11 mouse cellular contexts compared by ENCODE assay signal in genomic region chr19:4420153-4420910, GRCm38 (mm10). TPM values are rescaled to one million over a fixed set of nuclear protein-coding genes. Genes with fewer than 3 reads are reported as not detected.
DNase-seq lines count a peak whose midpoint lies in the region; ATAC-seq and TF ChIP-seq lines count a peak whose summit lies in the region.
"Had no signal": no experiment of that assay in that cellular context is flagged by ENCODE, and none has a peak within 500 bp of the region (broad histone marks: within the 10 kb centered on the region; RNA-seq: fewer than 3 reads in every experiment).

No protein-coding gene starts in this region.

- peak; percentile 26 for DNase-seq in kidney, adult 18-20 months
- no peak for DNase-seq in kidney, postnatal 4 days
- peak; percentile 78 for DNase-seq in adipocyte (ENCODE audit: low spot score)
- peak; percentile 70 to 76 for DNase-seq in cerebellum, adult 2 months
- DNase-seq in left cerebral cortex, postnatal 36 days (ENCODE audit: low spot score in 2 of 2): no peak
- DNase-seq in embryo, embryonic 10 days (ENCODE audit: low spot score): no peak

- no peak overlapping the region for H3K4me3 ChIP-seq in cerebellum, adult 2 months (replicated peaks; ENCODE audit: insufficient read depth, low read depth, low read length)
- H3K4me3 ChIP-seq: embryonic facial prominence, embryonic 13.5 days; limb, embryonic 13.5 days had no signal

- 14% methylated on average over 8 of the region's 8 CpGs for WGBS in cerebellum, adult 2 months

- H3K4me1 ChIP-seq in cerebellum, adult 2 months (ENCODE audit: control insufficient read depth, insufficient read depth, low read length): peaks cover 13% of the 10 kb centered on the region
- H3K4me1 ChIP-seq: embryonic facial prominence, embryonic 13.5 days; limb, embryonic 13.5 days had no signal

- peak; percentile 40; the same call in 1 of the 2 replicates for ATAC-seq in megakaryocyte, adult 5-6 weeks (ENCODE audit: poor library complexity, severe bottlenecking)
- ATAC-seq in monocyte, adult 5-6 weeks (replicated peaks; ENCODE audit: insufficient number of reproducible peaks, low FRiP score, low TSS enrichment, poor library complexity, severe bottlenecking): no peak

- no peak for TF ChIP-seq CTCF in cerebellum, adult 2 months (IDR thresholded peaks at IDR 0.05; ENCODE audit: borderline replicate concordance, insufficient read depth, low read depth, low read length)

- no peak for TF ChIP-seq POLR2A in cerebellum, adult 2 months (IDR thresholded peaks at IDR 0.05; ENCODE audit: borderline replicate concordance, insufficient read depth, low read length)

- intact Hi-C loops in left cerebral cortex, postnatal 36 days (cut with DNase I): no loop called here

- H3K27ac ChIP-seq in cerebellum, adult 2 months (ENCODE audit: insufficient read depth, low read length): no peak overlapping the region
- H3K27ac ChIP-seq: embryonic facial prominence, embryonic 13.5 days; limb, embryonic 13.5 days had no signal

- no peaks in the 10 kb centered on the region for H3K27me3 ChIP-seq in cerebellum, adult 2 months (ENCODE audit: control insufficient read depth, insufficient read depth, low read length)
- H3K27me3 ChIP-seq: embryonic facial prominence, embryonic 13.5 days; limb, embryonic 13.5 days had no signal

RNA-seq across cellular contexts. Expression of gene Rhod, which starts 18.9 kb away (rescaled TPM):
- polyA plus RNA-seq in cerebellum, adult 2 months (2012; rRNA removed): 9.9 and 10.5 TPM in 2 replicates
- not detected in 2 replicates for total RNA-seq in megakaryocyte, adult 5-6 weeks (2015)
- not detected in 2 replicates for total RNA-seq in megakaryocyte, adult 5-6 weeks (2017)
- total RNA-seq in left cerebral cortex, postnatal 36 days (2021): under 1 TPM; 0.32 to 0.86 TPM
- total RNA-seq in monocyte, adult 5-6 weeks (2017): not detected in 3 replicates

RNA-seq across cellular contexts. Expression of gene Kdm2a, which starts 22.2 kb away (rescaled TPM):
- polyA plus RNA-seq in cerebellum, adult 2 months (2012; rRNA removed): 87.1 and 90.4 TPM in 2 replicates
- 60.4 and 63.0 TPM in 2 replicates for total RNA-seq in megakaryocyte, adult 5-6 weeks (2015)
- total RNA-seq in megakaryocyte, adult 5-6 weeks (2017): 54.7 and 72.5 TPM in 2 replicates
- 10 to 100 TPM; 66.6 to 82.6 TPM for total RNA-seq in left cerebral cortex, postnatal 36 days (2021)
- 109 to 142 TPM (median 139 TPM) in 3 replicates for total RNA-seq in monocyte, adult 5-6 weeks (2017)

RNA-seq across cellular contexts. Expression of gene Syt12, which starts 56.9 kb away (rescaled TPM):
- 82.4 and 104 TPM in 2 replicates for polyA plus RNA-seq in cerebellum, adult 2 months (2012; rRNA removed)
- total RNA-seq in megakaryocyte, adult 5-6 weeks (2015): not detected in 2 replicates
- total RNA-seq in megakaryocyte, adult 5-6 weeks (2017): not detected in 2 replicates
- 10 to 100 TPM; 35.2 to 38.8 TPM for total RNA-seq in left cerebral cortex, postnatal 36 days (2021)
- total RNA-seq in monocyte, adult 5-6 weeks (2017): not detected in 3 replicates
- polyA plus RNA-seq: G1E had no signal

Comparison
In these comparisons a context has a peak if more than half of its experiments do, and no peak if none do; other contexts are left out.
1. DNase-seq: peak in kidney, adult 18-20 months (single experiment), adipocyte (single experiment) and cerebellum, adult 2 months (2 of 2); none in kidney, postnatal 4 days (0 of 2), left cerebral cortex, postnatal 36 days (0 of 2) and embryo, embryonic 10 days (single experiment).
2. RNA of gene Syt12, which starts 56.9 kb away (total RNA-seq): 35.2 to 38.8 TPM in left cerebral cortex, postnatal 36 days; not detected in megakaryocyte, adult 5-6 weeks and not detected in monocyte, adult 5-6 weeks; every median in the first group is over 10 times any median in the second.